Mouse (Mus musculus) brain, adult 2 months (tissue): ENCODE measurements around the gene Cdh10.

Experiments used
- DNase-seq: peaks from one replicate; pipeline ENCODE4 v3.0.0; 2011; ENCODE audit warnings: low read depth, low spot score

The Cdh10 gene

GRCm38 (mm10) chr15:18818185-18818973 lies at the start of gene Cdh10:
Cdh10 (plus strand) TSS chr15:18818947.
- DNase-seq, result peak; percentile 93

DNA sequence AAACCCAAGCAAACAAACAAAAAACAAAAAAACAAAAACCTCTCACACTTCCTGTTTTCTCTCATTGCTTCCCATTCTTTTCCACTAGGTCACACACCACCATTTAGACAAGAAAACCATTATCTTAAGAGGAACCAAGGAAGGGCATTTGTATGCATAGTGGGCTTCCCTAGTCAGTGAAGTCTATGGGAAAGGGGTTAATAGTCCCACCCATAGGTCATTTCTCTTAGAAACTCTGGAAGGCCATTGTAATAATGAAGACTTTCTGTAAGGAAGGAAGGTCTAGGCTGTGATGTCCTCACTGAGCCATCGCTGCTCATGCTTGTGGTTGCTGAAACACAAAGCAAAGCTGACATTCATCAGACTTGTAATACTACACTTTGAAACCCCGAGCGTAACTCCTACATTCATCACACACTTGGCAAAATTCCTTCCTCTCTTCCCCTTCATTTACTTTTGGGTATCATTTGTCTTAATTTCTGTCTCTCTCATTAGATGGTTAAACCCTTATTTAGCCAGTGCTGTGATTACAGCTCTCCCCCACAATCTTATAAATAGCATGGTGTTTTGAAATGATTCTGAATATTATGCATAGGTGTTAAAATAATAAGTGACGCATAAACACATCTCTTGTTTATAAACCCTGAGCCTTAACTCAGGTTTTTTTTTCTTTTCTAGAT lies 9.5 kb upstream of the Cdh10 start:
- DNase-seq, result peak; percentile 27

DNA sequence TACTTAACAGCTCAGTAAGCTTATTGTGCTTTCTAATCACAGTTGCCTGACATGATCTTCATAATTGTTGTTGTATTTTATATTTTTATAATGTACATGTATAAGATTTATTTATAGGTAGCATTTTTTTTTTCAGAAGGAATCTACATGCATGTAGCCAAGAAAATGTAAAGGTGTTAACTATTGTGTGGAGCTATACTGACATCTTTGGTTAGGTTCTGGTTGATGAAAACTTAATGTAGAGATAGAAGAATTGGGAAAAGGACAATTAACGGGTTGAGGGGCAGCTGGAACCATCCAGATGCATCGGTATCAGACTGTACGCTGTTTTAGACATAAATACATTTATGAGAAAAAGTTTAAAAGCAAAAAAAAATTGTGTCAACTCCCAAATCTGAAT lies 1.0 kb upstream of the Cdh10 start:
- no peak for DNase-seq

- peak; percentile 66 for DNase-seq
Measured at GRCm38 (mm10) chr15:18820226-18820625, 1.5 kb downstream of the Cdh10 start.

GRCm38 (mm10) chr15:18821114-18821756 lies 2.5 kb downstream of the Cdh10 start:
- DNase-seq, result peak; percentile 95

GRCm38 (mm10) chr15:18823420-18823819 lies 4.7 kb downstream of the Cdh10 start:
- DNase-seq, result no peak

DNA sequence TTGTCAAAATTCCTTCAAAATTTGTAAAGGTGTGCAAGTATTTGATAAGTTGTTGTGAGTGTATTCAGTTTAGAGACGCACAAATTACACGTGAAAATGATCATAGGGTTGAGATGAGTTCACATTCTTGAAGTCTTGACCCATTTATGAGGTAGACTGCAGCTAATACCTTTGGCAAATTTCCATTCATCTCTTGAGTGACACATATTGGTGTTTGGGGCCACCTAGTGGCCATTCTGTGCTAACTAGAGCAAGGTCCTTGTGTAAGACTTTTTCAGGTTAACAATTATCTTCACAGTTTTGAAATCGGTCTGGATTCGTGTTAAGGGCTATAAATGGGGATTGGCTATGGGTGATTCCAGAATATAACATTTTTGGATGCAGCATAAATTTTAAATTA lies 13.5 kb downstream of the Cdh10 start:
- DNase-seq, result peak; percentile 88

- no peak for DNase-seq
Measured at GRCm38 (mm10) chr15:18841769-18842168, 23.0 kb downstream of the Cdh10 start.

- DNase-seq, result peak; percentile 42
Measured at GRCm38 (mm10) chr15:18844807-18845206, 26.1 kb downstream of the Cdh10 start.

- peak; percentile 22 for DNase-seq
Measured at GRCm38 (mm10) chr15:18850497-18850896, 31.8 kb downstream of the Cdh10 start.

DNA sequence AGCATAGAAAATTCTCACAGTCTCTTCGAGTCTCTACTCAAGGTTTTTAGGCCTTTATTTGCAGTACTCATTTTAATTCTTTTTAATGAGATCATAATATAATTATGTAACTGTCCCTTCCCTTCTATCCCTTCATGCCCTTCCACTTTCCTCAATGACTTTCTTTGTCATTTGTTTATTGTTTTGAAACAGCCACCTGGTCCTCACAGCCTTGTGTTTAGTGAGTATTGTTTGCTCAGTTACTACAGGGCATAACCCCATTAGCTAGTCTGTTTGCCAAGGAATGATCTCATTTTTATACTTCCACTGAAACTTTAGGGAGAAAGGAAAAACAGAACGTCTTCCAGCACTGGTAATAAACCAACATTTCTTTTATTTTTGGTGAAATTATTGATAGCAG lies 39.4 kb downstream of the Cdh10 start:
- peak; percentile 64 for DNase-seq

- DNase-seq, result peak; percentile 21
Measured at GRCm38 (mm10) chr15:18869871-18870270, 51.1 kb downstream of the Cdh10 start.

- DNase-seq, result no peak
Measured at GRCm38 (mm10) chr15:18881467-18881866, 62.7 kb downstream of the Cdh10 start.

DNA sequence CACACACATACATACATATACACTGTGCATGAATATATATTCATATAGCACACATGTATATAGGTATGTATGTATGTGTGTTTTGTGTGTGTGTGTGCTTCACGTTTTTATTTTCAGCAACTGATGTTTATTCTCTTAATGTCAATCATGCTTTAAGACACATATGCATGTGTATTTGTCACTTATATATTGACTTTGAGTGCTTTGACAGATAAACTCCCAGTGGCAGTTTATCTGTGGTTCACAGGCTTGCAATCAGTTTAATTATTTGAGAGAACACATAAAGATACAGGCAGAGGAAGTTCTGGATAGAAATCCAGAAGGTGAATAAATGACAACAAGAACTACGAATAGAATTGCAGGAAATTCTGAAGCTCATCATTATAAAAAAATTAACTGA lies 67.9 kb downstream of the Cdh10 start:
- DNase-seq, result no peak

DNA sequence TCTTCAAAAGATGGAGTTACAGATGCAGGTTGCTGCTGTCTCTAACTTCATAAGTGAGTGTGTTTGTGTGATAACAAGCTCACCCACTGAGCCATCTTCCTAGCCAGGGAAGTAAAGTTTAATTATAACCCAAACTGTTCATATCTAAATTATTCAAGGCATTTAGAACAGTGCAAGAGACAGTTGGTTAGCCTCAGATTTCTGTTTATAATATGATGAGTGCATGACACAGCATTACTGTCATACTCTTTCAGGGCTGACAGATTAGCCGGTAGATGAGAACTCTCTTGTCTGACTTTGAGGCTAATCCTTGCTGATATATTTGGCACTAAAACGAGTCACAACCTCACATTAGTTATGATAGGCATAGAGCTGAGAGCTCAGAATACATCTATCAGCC lies 70.2 kb downstream of the Cdh10 start:
- DNase-seq, result peak; percentile 11

- no peak for DNase-seq
Measured at GRCm38 (mm10) chr15:18890358-18890757, 71.6 kb downstream of the Cdh10 start.

- no peak for DNase-seq
Measured at GRCm38 (mm10) chr15:18900776-18901175, 82.0 kb downstream of the Cdh10 start.

DNA sequence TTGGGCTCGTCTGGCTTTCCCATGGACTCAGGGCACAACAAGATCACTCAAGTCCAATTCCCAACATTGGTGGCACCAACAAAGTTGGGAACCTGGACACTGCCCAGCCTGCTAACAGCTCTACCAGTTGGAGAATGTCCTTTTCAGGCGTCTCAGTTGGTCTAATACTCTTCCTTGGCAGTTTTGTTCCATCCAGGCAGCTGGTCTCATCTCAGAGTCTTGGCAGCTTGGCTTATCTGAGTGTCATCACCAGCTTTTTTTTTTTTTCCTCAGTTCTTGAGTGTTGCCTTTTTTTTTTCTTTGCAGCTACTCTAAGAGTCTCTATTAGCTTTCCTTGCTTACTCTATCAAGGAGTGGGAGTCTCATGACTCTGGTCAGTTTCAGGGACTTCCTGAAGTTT lies 85.4 kb downstream of the Cdh10 start:
- DNase-seq, result no peak

DNA sequence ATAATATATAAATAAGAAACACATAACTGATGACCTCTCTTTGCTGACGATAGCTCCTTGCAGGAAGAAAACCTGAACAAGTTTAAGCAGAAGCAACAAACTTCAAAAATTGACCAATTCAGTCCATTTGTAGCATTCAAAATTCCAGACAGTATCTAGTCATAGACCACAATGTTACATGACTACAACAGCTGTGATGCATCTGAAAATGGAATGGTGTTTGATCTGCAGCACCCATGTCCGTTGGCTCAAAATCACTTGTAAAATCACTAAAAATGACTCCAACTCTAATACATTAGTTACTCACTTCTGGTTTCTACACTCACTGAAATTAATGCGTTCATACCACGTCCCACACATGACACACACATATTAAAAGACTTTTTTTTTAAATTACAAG lies 91.9 kb downstream of the Cdh10 start:
- DNase-seq, result no peak

DNA sequence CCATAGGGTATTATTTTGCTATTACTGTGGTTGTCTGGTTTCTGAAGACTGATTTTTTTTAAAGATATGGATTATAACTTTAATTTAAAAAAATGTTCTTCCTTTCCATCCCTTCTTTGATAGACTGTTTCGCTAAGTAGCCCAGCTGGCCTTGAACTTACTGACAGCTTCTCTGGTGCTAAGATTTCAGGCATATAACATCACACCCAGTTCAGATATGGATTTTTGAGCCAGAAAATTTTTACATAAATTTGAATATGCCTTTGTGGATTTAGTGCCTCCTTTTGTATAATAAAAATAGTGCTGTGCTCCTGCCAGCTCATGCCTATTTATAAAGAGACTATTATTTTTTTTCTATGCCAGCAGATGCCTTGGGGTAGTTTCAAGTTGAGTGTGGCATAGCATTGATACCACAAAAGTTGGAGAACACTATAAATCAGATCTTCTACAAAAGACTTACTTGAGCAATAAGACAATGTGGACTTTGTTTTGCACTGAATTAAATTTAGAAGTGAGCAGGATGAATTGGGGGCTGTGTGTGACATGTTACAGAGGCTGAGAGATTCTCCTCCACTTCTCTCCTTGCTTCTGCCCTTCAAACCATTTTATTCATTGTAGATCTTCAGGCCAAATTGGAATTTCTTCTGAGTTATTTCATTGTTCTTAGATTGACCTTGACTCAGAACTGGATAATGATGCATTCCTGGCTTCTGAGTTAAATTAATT lies 106.8 kb downstream of the Cdh10 start:
- peak; percentile 72 for DNase-seq

- no peak for DNase-seq
Measured at GRCm38 (mm10) chr15:18926964-18927363, 108.2 kb downstream of the Cdh10 start.

DNA sequence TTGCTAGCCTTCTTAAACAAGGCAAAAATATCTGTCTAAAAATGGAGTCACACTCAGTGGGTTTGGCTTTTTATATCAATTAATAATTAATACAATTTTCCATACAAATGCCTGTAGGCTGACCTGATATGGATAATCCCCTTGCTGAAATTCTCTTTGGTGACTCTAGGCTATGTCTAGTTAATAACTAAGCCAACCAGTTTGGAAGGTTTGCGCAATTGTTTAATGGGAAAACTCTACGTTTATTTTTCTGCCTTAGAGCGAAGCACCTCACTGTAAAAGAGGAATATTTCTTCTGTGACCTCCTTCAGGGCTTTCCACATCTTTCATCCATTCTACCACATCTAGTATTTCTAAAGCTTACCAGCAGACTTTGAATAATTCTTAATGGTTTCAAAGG lies 133.5 kb downstream of the Cdh10 start:
- no peak for DNase-seq
